Mouse (Mus musculus) T-helper 17 cell (primary cell): Measurements from ENCODE around the gene Tpd52l2.

Experiments used
- in situ Hi-C, 2 experiments: fragments of 300-600 bp; cut with MboI, MseI; formaldehyde crosslinking; loops; 1 replicate in 1 of 2; 2 replicates in 1 of 2; pipeline ENCODE4 v1.15.1; 2025; ENCODE audit warnings: high pct_unique_total_duplicates in 2 of 2

Gene Tpd52l2

DNA sequence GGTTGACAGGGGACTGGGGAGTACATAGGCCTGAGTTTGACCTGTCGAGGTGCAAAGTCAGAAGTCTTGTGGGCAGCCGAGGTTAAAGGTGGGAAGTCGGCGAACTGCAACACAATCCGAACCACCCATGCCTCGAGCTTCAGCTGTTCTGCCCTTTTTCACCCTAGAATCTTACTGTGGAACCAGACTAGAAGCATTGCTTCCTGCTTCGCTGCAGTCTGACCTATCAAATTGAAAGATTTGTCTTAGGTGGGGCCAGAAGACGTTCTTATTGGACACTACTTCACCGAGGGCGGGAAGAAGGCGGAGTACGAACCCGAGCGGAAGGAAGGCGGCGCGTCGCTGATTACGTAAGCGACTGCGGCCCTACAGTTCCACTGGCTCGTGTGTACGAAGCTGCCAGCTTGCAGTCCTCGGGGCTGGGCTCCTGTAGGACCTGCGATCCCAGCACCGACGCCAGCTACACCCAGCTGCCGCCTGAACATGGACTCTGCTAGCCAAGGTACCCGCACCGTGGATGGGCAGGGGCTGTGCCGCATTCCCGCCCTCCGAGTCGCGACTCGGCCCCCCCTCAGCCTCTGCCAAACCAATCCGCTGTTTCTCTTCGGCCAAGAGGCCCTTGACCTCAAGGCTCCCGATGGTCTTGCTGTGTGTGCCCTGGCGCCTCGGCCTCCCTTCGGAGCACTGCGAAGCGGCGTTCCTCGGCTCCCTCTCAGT, at the start of gene Tpd52l2:
Tpd52l2 (plus strand) TSS at position 312 of the 717 bp plus-strand sequence.
- in situ Hi-C loops = loop anchor here (5.0 kb wide), 1 partner anchor 105 kb away; no protein-coding TSS in a partner anchor

DNA sequence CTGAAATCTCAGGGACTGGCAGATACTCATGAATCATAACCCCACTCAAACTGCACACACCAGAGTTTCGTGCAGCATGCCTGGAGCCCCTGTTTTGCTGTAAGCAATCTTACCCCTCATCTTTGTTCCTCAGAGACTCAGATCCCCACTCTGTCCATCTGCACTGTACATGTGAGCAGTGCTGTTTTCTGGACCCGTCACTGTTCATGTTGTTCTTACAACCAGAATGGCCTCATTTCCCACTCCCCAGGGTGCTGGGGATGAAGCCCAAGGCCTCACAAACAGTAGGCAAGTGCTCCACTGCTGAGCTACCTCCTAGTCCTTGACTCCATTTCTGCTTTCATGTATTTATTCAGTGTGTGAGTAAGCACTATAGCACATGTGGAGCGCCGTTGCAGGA, 44.8 kb upstream of the Tpd52l2 start:
- in situ Hi-C loops = no loop called here

DNA sequence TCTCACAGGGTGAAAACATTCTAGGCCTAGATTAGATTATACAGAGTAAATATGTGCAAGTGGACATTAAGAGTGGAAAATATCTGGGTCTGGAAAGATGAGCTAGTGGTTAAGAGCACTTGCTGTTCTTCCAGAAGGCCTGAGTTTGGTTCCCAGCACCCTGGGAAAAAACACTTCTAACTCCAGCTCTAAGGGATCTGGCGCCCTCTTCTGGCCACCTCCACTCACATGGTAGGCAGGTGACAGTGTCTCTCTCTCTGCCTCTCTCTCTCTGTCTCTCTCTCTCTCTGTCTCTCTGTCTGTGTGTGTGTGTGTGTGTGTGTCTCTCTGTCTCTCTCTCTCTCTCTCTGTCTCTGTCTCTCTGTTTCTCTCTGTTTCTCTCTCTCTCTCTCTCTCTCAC, 43.7 kb upstream of the Tpd52l2 start:
- in situ Hi-C loops = no loop called here

GRCm38 (mm10) chr2:181455899-181456298, 41.0 kb upstream of the Tpd52l2 start:
- in situ Hi-C loops = no loop called here

- in situ Hi-C loops = no loop called here
Measured at GRCm38 (mm10) chr2:181457831-181458230, 39.1 kb upstream of the Tpd52l2 start.

DNA sequence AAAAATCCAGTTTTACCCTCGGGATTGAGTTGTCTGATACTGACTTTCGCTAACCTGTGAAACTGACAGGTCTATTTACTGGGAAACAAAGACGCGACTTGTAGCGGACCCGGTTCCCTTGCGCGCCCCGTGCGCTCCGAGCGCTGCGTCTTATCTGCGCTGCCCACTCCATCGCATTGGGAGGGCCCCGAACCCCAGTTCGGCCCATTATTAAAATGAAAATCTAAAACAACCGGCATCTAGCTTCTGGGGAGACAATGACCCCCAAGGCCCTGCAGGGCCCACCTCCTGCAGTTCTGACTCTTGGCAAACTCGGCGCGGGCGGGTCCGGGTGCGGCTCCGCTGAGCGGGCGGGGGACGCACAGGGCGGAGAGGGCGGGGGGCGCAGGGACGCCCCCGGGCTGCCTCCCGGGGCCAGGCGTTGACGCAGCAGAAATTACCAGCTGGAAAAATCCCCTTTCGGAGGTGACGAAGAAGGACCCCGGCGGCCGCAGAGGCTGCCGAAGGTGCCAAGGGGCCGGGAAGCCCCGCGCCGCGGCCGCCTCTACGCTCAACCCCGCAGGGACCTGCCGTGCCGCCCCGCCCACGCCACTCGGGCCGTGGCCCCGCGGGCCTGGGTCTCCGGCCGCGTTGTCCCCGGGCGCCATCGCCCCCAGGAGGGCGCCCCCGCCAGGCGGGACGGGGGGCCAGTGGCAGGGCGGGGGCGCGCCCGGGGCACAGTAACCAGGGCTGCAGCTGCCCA, 38.4 kb upstream of the Tpd52l2 start:
- in situ Hi-C loops = no loop called here

- in situ Hi-C loops = no loop called here
Measured at GRCm38 (mm10) chr2:181459153-181459672, 37.7 kb upstream of the Tpd52l2 start, which contains the start of gene Zbtb46. Gene Zbtb46, minus strand, starts transcription at chr2:181459426.

DNA sequence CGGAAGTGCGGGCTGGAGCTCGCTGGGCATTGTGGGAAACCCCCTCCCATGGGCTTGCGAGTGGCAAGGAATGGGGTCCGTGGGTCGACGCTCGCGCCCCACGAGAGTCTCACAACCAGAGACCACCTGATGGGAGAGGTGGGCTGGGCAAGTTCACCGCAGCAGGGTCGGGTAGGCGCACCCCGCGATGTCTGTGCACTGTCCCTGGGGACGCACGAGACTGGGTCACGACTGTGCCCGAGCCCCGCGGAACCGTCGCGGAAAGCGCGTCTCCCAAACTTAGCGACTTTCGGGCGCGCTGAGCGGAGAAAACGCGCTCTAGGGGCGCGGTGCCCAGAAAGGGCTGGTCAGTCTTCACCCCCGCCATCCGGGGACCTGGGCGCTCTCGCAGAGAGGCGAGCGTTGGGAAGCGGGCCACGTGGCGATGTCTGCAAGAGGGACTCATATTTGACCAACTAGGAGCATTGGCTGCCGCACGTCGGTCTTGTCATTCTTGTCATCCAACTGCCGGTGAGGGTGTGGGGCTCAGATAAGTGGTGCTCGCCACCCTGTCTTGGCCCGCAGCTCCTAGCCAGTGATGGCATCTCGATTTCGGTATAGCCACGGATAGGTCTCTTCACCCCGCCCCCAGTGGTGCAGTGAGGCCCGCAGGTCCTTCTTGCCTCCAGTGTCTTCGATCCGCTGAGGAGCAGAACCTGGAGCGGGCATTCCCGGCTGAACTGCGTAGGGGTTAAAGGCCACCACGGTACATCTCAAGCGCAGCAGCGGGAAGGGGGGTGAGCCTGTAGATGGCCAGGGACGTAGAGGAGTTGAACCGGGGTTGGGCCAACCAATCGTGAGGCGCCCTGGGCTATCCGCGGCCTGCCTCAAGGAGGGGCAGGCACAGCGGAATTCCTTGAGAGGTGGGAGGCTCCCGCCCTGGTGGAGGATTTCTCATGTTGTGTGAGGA, 37.0 kb upstream of the Tpd52l2 start:
- in situ Hi-C loops = no loop called here

- in situ Hi-C loops = no loop called here
Measured at GRCm38 (mm10) chr2:181461536-181462100, 35.3 kb upstream of the Tpd52l2 start.

- in situ Hi-C loops = no loop called here
Measured at GRCm38 (mm10) chr2:181462604-181463003, 34.3 kb upstream of the Tpd52l2 start.

- in situ Hi-C loops = no loop called here
Measured at GRCm38 (mm10) chr2:181463008-181463738, 33.8 kb upstream of the Tpd52l2 start.

GRCm38 (mm10) chr2:181465423-181465822, 31.5 kb upstream of the Tpd52l2 start:
- in situ Hi-C loops = no loop called here

DNA sequence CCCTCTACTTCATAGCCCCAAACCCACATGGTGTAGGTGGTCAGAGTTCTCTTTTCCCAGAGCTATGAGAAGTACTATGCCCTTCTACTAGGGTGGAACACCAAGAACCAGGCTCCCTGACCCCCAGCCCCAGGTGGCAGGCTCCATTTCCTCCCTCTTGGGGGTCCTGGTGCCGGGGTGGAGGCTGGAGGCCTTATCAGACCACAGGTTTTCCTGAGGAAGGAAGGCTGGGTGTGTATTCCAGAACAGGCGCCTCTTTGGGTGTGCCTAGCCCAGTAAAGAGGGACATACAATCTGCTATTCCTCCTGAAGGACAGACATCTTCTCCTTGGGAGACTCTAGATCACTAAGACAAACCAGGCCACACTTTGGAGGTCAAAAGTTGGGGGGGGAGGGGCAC, 26.7 kb upstream of the Tpd52l2 start:
- in situ Hi-C loops = no loop called here

- in situ Hi-C loops = no loop called here
Measured at GRCm38 (mm10) chr2:181471246-181471645, 25.7 kb upstream of the Tpd52l2 start.

GRCm38 (mm10) chr2:181472256-181472827, 24.6 kb upstream of the Tpd52l2 start:
- in situ Hi-C loops = no loop called here

- in situ Hi-C loops = no loop called here
Measured at GRCm38 (mm10) chr2:181483120-181483519, 13.8 kb upstream of the Tpd52l2 start.

DNA sequence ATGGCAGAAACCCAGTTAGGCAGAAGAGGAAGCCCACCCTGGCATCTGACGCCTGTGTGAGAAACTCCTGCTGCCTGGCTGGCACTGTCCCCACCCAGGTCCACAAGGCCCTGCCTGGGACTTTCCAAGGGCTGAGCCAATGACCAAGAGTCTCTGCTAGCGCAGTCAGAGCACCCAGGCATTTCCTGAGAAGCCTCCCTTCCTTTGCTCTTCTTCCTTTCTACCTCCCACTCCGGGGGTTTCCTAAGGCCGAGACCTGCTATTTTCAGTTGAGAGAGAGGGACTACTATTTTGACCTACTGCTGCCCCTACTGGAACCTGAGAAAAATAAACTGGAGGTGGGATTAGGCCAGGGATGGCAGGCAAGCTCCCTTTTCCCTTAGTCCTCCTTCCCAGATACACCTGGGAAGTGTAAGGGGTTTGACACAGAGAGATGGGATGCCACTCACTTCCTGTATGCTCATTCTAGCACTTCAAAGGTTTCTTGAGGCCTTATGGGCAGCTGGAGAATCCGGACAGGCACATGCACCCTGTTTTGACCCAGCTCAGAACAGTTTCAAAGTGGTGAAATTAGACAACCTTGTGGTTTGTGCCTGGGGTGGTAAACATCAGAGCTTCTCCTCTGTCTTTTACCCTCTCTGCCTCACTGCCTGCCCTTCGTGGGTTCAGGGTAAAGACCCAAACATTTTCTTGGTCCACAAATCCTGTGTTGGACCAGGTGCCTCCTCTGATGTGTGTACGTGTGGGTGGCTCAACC, 13.2 kb upstream of the Tpd52l2 start:
- in situ Hi-C loops = no loop called here

DNA sequence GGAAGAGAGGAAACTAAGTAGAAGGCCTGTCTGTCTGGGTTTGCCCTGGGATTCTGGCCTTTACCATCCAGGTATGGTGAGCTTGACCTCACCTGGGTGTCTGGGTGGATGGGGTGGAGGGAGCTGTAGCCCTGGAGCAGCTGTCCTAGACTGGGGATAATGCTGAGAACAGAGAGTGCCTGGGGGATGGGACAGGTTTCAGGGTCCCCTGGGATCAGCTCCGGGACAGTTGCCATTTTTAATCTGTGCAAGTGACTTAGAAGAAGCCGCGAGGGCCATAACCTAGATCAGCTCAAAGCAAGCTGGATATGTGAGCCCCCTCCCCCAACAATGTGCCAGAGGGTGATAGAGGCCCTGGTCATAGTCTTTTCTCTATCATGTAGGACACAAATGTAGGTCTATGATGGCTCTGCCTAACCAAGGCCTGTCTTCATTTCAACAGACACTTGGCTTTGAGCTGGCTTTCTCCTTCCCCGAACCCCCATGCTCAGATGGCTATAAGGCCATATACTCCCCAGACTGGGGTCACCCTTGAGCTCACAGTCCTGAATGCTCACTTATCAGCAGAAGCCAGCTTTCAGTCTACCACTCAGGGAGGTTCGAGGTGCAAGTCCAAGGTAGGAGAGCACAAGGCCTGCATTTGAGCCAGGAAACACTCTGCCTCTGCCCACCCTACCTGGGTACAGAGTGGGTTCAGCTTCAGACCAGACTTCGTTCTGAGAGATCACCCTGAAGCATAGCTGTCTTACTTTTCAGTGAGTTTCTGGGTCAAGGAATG, 12.3 kb upstream of the Tpd52l2 start:
- in situ Hi-C loops = loop anchor here in 1 of 2 experiments (5.0 kb wide), 1 partner anchor 792 kb away; no protein-coding TSS in a partner anchor
